Mouse (Mus musculus) right cerebral cortex, adult 18-20 months (tissue): ENCODE measurements at regions not wholly inside any gene's neighbourhood (a gene's known extent, or its start where the extent isn't known, plus 50 kb on each side); places are given as distances from the start of the nearest gene placed in this dataset.

Experiments
- DNase-seq: peaks from one replicate; pipeline ENCODE4 v3.0.0; 2022; ENCODE audit warnings: mixed read lengths

- DNase-seq = peak; percentile 42
Observed at GRCm38 (mm10) chr5:91198620-91199019, 59.2 kb downstream of the Areg start.

- no peak for DNase-seq
Observed at GRCm38 (mm10) chr5:91200448-91200847, 61.0 kb downstream of the Areg start.

DNA sequence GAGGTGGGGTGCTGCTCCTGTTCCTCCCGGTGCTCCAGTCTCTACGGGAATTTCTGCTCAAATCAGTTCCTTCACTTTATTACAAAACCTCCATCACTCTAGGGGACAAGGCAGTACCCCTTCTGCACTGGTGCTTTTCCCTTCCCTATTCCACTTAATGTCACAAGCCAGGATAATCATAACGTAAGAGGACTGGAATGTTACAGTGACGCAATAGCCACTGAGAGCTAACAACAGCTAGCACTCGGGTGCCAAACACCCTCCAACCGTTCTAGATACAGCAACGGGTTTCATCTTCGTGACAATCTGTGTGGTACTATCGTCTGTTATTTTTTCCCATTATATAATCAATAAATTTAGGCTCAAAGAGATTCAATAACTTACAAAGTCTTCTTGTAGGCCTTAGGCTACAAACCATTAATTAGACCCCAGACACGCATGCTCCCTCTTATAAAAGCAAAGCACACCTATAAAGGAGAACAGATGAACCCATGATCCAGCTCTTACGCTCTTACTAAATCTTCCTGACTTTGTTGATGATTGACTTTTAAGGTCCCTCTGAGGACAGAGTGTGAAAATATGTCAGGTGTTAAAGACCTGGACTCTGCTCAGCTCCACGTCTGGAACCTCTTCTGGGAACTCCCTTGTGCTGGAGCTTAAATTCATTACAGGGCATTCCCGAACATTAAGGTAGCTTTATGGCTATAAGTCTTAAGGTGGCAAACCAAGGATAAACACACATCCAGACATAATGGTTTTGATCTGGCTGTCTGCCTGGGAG, 65.0 kb downstream of the Areg start:
- DNase-seq = no peak

- no peak for DNase-seq
Observed at GRCm38 (mm10) chr5:91205350-91205880, 66.0 kb downstream of the Areg start.

- no peak for DNase-seq
Observed at GRCm38 (mm10) chr5:91206569-91207490, 67.4 kb downstream of the Areg start.

GRCm38 (mm10) chr5:91220174-91220573, 80.8 kb downstream of the Areg start:
- no peak for DNase-seq

- DNase-seq = no peak
Observed at GRCm38 (mm10) chr5:91241656-91242055, 102.3 kb downstream of the Areg start.

- DNase-seq = no peak
Observed at GRCm38 (mm10) chr5:91247444-91247843, 108.0 kb downstream of the Areg start.

DNA sequence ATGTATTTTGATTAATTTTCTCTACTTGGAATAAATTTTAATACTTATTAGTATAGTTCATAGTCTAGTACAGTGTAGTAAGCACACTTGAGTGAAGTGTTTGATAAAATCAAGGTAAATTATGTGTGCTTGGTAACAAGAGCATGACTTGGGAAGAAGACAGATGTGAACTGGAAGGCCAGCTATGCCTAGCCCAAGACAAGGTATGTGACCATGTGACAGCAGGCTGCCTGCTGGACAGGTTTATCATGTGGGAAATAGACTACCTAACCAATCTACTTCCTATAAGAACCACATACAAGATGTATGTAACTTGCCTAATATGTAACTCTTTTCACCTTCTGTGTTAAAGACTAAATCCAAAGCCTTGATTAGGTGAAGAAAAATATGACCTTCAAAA, 122.5 kb downstream of the Areg start:
- no peak for DNase-seq

DNA sequence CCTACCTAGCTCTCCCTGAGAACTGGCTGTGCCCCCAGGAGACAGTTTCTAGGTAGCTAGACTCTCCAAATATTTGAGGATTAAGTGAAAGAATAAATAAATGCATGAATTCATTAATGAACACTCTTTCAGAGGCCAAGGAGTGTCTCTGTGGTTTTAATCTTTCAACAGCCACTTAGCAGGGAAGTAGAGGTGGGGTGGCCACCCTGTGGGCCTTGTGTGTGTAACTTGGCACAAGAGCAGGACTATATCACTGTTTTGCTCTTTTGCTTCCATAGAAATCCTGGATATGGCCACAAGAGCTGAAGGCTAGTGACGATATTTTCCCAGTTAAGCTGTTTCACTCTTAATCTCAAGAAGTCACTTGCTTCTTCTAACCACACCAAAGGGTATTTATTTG, 123.1 kb downstream of the Areg start:
- DNase-seq = no peak

- DNase-seq = no peak
Observed at GRCm38 (mm10) chr5:91270747-91271146, 131.3 kb downstream of the Areg start.

- no peak for DNase-seq
Observed at GRCm38 (mm10) chr5:91271416-91271815, 131.4 kb downstream of the Btc start.

DNA sequence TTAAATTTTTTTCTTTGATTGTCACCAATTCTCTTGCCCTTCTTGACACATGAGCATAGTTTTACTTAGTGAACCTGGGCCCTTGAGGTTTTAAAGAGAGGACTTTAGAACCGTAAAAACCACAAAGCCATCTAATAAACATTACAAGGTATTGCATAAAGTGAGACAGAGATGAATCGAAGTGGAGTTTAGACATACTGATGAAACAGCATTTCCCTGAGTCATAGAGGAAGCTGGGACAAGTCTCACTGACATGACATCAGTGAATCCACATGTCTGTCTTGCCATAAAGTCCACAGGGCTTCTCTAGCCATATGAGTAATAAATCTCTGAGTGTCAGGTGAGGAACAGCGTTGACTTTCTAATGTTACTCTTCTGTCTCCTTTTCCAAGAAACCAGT, 128.4 kb downstream of the Btc start:
- DNase-seq = no peak

DNA sequence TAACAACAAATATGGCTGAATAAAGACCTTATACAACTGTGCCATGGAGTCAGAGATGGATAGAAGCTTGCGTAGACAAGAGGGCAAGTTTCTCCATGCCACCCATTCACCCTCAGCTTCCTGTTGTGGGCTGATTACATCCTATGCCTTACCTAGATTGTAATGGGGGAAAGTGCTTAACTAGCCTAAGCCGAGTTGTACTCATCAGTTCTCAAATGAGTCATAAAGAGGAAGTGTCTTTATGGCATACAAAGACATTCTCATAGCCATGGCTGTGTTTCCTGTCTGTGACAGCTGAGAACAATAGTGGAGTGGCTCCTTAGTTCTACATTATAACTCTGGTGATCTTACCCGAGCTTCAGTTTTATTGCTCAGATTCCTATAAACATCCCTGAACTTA, 124.3 kb downstream of the Btc start:
- DNase-seq = no peak

DNA sequence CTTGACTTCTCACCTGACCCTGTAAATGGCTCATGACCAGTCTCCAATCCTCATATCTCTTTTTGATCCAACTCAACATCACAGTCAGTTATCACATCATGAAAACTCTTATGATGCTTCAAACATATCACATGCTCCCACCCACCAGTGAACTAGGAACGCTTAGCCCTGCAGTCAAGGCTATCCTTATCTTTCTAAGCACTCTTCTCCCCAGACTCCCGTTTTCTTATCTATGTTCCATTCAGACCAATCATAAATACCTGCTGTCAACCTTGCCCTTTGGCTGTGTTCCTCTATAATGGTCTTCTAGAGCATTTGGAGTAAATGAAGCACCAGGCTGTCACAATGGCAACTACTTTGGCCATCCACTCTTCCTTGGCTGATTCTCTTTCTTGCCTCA, 123.3 kb downstream of the Btc start:
- no peak for DNase-seq

- no peak for DNase-seq
Observed at GRCm38 (mm10) chr5:91282969-91283368, 119.8 kb downstream of the Btc start.

GRCm38 (mm10) chr5:91293073-91293472, 109.7 kb downstream of the Btc start:
- no peak for DNase-seq

DNA sequence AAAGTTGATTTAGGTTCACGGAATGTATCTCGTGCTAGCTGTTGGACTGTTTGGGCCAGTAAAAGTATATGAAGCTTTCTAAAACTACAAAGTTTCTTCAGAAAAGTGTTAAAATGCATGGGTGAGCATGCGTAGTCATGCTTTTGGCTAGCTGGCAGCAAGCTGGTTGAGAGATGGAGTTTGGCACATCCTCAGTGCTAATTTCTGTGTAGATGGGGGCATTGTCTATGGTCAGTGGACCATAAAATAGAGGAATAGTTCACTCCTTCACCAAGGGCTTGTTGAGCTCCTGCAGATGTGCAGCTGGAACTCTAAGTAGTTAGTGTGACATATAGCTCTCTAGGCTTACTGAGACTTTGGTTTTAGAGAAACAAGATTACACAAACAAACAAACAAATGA, 107.8 kb downstream of the Btc start:
- no peak for DNase-seq

DNA sequence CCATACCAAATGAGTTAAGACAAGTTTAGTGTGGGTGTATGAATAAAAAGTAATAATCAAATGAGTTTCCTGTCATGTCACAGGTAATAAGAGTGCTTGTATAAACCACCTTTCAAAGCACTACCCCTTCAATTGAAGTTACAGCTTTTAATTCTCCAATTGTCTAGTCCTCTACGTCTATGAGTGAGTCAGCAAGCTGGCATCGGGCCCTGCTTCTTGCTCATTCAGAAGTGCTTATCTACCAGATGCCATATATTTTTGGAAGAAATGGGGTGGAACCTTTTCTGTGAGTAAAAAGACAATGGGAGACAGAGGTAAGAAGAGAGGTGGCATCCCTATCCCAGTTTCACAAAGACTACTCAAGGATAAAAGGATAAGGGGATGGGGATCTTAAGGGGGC, 105.7 kb downstream of the Btc start:
- peak; percentile 40 for DNase-seq

DNA sequence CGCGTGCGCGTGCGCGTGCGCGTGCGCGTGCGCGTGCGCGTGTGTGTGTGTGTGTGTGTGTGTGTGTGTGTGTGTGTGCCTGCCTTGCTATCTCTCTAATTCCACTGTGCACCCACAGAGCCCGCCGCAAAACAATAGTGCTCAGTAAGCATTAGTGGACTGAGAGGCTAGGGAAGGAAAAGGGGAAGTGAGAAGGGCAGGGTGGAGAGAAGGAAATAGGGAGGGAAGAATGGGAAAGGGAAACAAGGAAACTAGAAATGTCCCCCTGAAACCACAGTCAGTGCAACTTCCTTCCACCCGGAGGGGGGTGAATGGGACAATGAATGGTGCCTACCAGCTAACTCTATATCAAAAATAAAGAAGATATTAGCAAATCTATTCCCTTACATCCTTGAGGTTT, 100.7 kb downstream of the Btc start:
- DNase-seq = no peak

DNA sequence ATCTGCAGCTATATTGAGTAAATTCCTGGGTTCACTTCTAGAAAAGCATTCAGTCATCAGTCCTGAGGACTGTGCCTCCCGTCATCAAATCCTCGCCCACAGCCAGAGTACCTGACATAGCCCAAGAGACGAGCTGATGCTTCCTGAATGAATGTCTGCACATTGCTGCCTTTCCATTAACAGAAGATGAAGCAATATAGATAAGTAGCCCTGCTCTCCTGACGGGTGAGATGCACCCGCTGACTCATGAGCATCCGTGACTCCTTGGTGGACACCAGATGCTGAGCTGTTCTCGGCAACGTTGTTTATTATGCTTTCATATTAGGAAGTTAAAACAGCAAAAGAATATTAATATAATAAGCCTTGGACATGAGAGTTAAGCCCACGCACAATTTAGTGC, 99.9 kb downstream of the Btc start:
- no peak for DNase-seq

DNA sequence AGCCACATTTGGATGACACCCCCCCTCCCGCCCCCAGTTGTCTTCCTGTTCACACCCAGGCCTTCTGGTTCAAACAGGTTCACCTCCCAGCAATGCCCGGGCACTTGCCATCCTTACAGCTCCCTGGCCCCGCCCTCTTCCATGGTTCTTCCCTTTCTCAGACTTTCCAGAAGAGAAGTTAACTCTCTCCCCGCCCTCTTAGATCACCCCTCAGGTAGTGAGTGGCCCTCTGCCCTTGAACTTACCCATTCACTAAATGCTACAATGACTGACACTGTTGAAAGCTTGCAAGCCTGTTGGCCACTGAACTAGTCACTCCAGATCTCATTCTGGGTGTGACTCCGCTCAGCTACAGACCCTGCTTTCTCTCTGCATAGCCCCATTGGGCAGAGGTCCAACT, 99.1 kb downstream of the Btc start:
- no peak for DNase-seq

DNA sequence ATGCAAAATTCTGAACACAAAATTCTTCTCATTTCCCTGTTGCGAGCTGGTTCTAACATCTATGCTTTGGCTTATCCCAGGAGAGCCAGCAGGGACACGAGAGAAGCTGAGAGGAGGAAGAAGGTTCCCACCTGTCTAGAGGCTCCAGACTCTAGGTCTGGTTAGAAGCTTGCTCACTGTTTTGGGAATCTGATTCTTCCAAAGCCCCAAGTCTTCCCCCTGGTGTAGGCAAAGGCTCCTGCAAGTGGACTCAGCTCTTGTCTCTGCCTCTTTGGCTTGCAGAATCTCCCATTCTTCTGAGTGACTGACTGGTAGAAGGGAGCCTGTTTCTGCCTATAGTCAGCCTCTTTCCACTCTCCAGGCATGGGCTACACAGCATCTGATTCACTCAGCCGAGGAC, 95.8 kb downstream of the Btc start:
- no peak for DNase-seq
